Mouse (Mus musculus) cerebellum, postnatal 10 days (tissue): Measurements from ENCODE around the gene Vmn1r75.

Source experiments
- DNase-seq, 2 experiments: peaks; one replicate each; pipeline ENCODE4 v3.0.0; 2021; ENCODE audit warnings: mixed read lengths in 2 of 2

The Vmn1r75 gene

DNA sequence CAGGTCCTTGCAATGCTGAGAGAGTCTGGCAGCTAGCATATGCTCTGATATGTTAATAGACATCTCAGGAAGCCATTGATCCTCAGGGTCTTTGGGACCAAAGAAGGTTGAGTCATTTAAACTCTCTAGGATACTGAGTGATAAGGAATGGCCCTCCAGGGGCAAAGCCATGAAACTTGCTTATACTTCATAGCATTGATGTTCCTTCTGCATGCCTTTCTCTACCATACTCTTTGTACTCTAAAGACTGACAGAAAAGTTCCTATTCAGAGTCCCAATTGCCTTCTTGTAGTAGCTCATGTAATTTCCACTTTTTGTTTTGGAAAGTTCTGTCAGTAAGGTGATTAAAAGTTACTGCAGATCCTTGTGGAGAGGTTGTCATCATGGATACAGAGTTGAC is at the start of gene Vmn1r75:
TSS of gene Vmn1r75 (plus strand) at position 301 of the 400 bp plus-strand sequence.
- no peak for DNase-seq

DNA sequence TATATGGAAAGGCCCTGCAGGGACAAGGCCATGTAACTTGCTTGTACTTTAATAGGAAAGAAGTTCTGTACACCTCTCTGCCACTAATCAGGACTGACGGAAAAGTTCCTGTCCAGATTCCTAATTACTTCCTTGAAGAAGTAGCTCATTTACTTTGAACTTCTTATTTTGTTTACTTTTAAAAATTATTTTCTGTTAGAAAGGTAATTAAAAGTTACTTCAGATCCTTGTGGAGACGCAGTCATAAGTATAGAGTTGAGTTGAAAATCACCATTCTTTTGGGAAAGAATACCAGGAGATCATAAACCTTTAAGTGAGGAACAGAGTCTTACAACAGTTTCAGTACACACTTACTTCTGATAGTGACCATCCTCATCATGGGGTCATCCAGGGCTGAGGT is 40.8 kb upstream of the Vmn1r75 start, which contains the start of gene Vmn1r74:
TSS of gene Vmn1r74 (plus strand) at position 301 of the 400 bp plus-strand sequence.
- DNase-seq: no peak
